Mouse (Mus musculus) ES-E14 (cell line): ENCODE measurements around the gene Hpf1. TPM values are rescaled to one million over a fixed set of nuclear protein-coding genes. Genes with fewer than 3 reads are reported as not detected.

Experiments used
- DNase-seq: peaks from one replicate; pipeline ENCODE4 v3.0.0-alpha.2; 2013; ENCODE audit warnings: low read depth, low spot score
- H3K27ac ChIP-seq: 2 replicates; pipeline ENCODE4 v1.5.1; 2012; ENCODE audit warnings: low read depth, mild to moderate bottlenecking, low read length, moderate library complexity, mixed read lengths; ENCODE audit not compliant: poor library complexity, insufficient read depth, severe bottlenecking
- H3K36me3 ChIP-seq: 2 replicates; pipeline ENCODE4 v1.6.1; 2012; ENCODE audit warnings: mild to moderate bottlenecking, low read length, moderate library complexity, mixed read lengths; ENCODE audit not compliant: control insufficient read depth, poor library complexity, insufficient read depth, severe bottlenecking
- H3K4me1 ChIP-seq, 2 experiments: fragments of 150-350 bp in 1 of 2; sonication (generic) in 1 of 2; 2 replicates each; pipeline ENCODE4 v1.6.1; 2012; ENCODE audit warnings: low read length in 2 of 2, mild to moderate bottlenecking in 1 of 2, mixed read lengths in 1 of 2; ENCODE audit not compliant: control insufficient read depth in 2 of 2, insufficient read depth in 2 of 2, poor library complexity in 1 of 2
- H3K4me3 ChIP-seq, 2 experiments: fragments of 150-350 bp in 1 of 2; sonication (generic) in 1 of 2; 2 replicates each; pipeline ENCODE4 v1.5.1; 2012; ENCODE audit warnings: low read length in 2 of 2, low read depth in 1 of 2, mild to moderate bottlenecking in 1 of 2, mixed read lengths in 1 of 2; ENCODE audit not compliant: insufficient read depth in 1 of 2, poor library complexity in 1 of 2, severe bottlenecking in 1 of 2
- H3K9ac ChIP-seq: 2 replicates; pipeline ENCODE4 v1.6.1; 2012; ENCODE audit warnings: low read depth, mild to moderate bottlenecking, low read length, mixed read lengths; ENCODE audit not compliant: poor library complexity, insufficient read depth, severe bottlenecking
- H3K9me3 ChIP-seq: fragments of 150-350 bp; sonication (generic); 2 replicates; pipeline ENCODE4 v1.6.1; 2012; ENCODE audit warnings: low read depth, mild to moderate bottlenecking, low read length; ENCODE audit not compliant: control insufficient read depth, insufficient read depth
- CHD2 ChIP-seq: IDR thresholded peaks from 2 replicates; pipeline ENCODE4 v1.6.1; 2014; ENCODE audit warnings: mild to moderate bottlenecking, low read depth, low read length, inconsistent platforms
- HCFC1 ChIP-seq: IDR thresholded peaks from 2 replicates; pipeline ENCODE4 v1.6.1; 2012; ENCODE audit warnings: low read length, inconsistent platforms, borderline replicate concordance; ENCODE audit not compliant: insufficient read depth
- MAFK ChIP-seq: IDR thresholded peaks from 2 replicates; pipeline ENCODE4 v1.6.1; 2014; ENCODE audit warnings: mild to moderate bottlenecking, low read depth, low read length, inconsistent platforms; ENCODE audit not compliant: insufficient read depth
- ZC3H11A ChIP-seq: IDR thresholded peaks from 2 replicates; pipeline ENCODE4 v1.6.1; 2012; ENCODE audit warnings: low read depth, mild to moderate bottlenecking, inconsistent platforms, low read length, borderline replicate concordance
- ZNF384 ChIP-seq: IDR thresholded peaks from 2 replicates; pipeline ENCODE4 v1.6.1; 2012; ENCODE audit warnings: low read depth, low read length, inconsistent platforms
- in situ Hi-C, 2 experiments: fragments of 600-800 bp; cut with MboI; formaldehyde crosslinking; loops; one replicate each; pipeline ENCODE4 v1.15.1; 2025; ENCODE audit warnings: low sequenced_read_pairs in 2 of 2, inconsistent platforms in 1 of 2; ENCODE audit not compliant: unreplicated experiment in 2 of 2
- total RNA-seq: library from RNA; depleted of rRNA; stranded (reverse); fragments of 300-350 nt; gene quantifications from 2 replicates; pipeline ENCODE4 v1.2.3, GENCODE M21; 2012

Hpf1 gene
- total RNA-seq, 1 experiment, result 44.6 TPM

- H3K9me3 ChIP-seq, result no peaks in the 10 kb centered on the region
- H3K9ac ChIP-seq, result no peak overlapping the region
- no peak for DNase-seq
- in situ Hi-C loops, result loop anchor here (10.0 to 25.0 kb wide), 2 partner anchors 228 to 250 kb away; partner anchors contain the start of gene Mfap3l (in 1 of the 2)
- TF ChIP-seq ZC3H11A, result no peak
- TF ChIP-seq ZNF384, result no peak
- TF ChIP-seq CHD2, result no peak
- no peak for TF ChIP-seq MAFK
- TF ChIP-seq HCFC1, result no peak
- H3K27ac ChIP-seq, result no peak overlapping the region
- H3K36me3 ChIP-seq, result no peaks in the 10 kb centered on the region
- no peak overlapping the region for H3K4me3 ChIP-seq
- peaks cover 3 to 9% of the 10 kb centered on the region in 2 experiments; a peak in 3 of 4 replicates for H3K4me1 ChIP-seq
These were observed 25.3 kb upstream of the Hpf1 start for GRCm38 (mm10) chr8:60864875-60865274.

DNA sequence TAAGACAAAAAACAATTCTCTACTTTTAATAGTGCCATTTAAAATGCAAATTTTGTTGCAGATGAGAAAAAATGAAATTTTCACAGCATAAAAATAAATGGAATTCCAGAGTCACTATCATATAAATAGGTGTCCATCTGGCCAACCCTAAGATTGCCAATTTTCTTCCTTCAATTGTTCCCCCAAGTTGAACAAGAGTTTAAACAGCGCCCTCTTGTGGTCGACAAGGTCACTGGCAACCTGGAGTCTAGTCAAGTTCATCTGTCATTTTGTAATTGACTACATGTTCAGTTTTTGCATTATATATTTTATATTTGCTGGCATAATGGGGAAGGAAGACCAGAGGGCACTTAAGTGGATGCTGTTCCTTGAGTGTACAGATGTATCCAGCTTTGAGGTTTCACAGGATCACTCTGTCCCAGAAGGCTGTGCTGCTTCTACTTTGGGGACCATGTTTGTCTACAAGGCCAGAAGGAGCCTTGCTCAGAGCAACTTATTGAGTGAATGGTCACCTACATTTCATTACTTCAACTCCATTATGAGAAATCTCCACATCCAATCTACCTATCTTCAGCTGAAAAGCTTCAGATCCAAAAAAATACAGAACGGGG is 24.6 kb upstream of the Hpf1 start:
- Histone ChIP-seq H3K9me3 (no peaks in the 10 kb centered on the region), H3K4me3 (no peak overlapping the region), H3K36me3 (no peaks in the 10 kb centered on the region), H3K9ac (no peak overlapping the region), H3K27ac (no peak overlapping the region), H3K4me1 (peaks cover 0 to 15% of the 10 kb centered on the region in 2 experiments; a peak in 2 of 4 replicates)
- TF ChIP-seq ZNF384 (no peak), CHD2 (no peak), MAFK (no peak), ZC3H11A (peak; percentile 95), HCFC1 (no peak)
- in situ Hi-C loops, result loop anchor here (10.0 to 25.0 kb wide), 2 partner anchors 228 to 251 kb away; partner anchors contain the start of gene Mfap3l (in 1 of the 2)
- DNase-seq, result peak; percentile 53

- no peaks in the 10 kb centered on the region for H3K36me3 ChIP-seq
- in situ Hi-C loops, result loop anchor here (10.0 to 25.0 kb wide), 2 partner anchors 230 to 253 kb away; partner anchors contain the start of gene Mfap3l (in 1 of the 2)
- H3K4me1 ChIP-seq, result peaks cover 0 to 22% of the 10 kb centered on the region in 2 experiments; a peak in 2 of 4 replicates
- no peak overlapping the region for H3K9ac ChIP-seq
- H3K27ac ChIP-seq, result no peak overlapping the region
- no peak for DNase-seq
- H3K4me3 ChIP-seq, result no peak overlapping the region
- H3K9me3 ChIP-seq, result no peaks in the 10 kb centered on the region
- TF ChIP-seq MAFK (no peak), ZNF384 (no peak), CHD2 (no peak), HCFC1 (no peak), ZC3H11A (no peak)
These were observed 22.6 kb upstream of the Hpf1 start for GRCm38 (mm10) chr8:60867468-60868115.

DNA sequence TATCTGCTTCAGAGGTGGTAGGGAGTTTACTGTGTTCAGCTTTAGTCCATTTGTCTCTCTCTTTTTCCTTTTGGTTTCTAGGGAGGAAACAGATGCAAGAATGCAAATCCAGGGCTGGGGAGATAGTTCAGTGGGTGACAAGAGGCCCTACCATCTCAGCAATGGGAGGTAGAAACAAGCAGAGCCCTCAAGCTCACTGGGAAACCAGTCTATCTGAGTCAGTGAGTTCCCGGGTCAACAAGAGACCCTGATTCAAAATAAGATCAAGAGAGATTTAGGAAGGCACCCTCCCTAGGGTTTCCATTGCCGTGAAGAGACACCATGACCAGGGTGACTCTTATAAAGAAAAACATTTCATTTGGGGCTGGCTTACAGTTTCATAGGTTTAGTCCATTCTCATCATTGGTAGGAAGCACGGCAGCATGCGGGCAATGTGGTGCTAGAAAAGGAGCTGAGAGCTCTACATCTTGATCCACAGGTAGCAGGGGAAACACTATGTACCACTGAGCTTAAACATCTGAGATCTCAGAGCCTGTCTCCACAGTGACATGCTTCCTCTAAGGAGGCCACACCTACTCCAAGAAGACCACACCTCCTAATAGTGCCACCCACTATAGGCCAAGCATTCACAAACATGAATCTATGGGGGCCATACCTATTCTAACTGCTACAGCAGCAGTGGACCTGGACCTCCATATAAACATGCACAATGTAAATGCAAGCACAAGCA is 21.8 kb upstream of the Hpf1 start:
- no peak for DNase-seq
- H3K9ac ChIP-seq, result no peak overlapping the region
- H3K27ac ChIP-seq, result no peak overlapping the region
- H3K4me3 ChIP-seq, result no peak overlapping the region
- TF ChIP-seq CHD2 (no peak), ZNF384 (no peak), HCFC1 (no peak)
- peaks cover 0 to 22% of the 10 kb centered on the region in 2 experiments; a peak in 2 of 4 replicates for H3K4me1 ChIP-seq
- in situ Hi-C loops, result loop anchor here (10.0 to 25.0 kb wide), 2 partner anchors 231 to 254 kb away; partner anchors contain the start of gene Mfap3l (in 1 of the 2)
- H3K36me3 ChIP-seq, result no peaks in the 10 kb centered on the region
- H3K9me3 ChIP-seq, result no peaks in the 10 kb centered on the region
